Mouse (Mus musculus) cerebellum, adult 8-10 months (tissue): ENCODE results near the gene AI597479.
"Not testable (repeated sequence)": the region's sequence is repeated elsewhere in the genome, so short reads cannot be mapped to it uniquely, and the experiment has no call there.

Experiments
- DNase-seq: peaks from one replicate; pipeline ENCODE4 v3.0.0; 2022

Gene AI597479

DNA sequence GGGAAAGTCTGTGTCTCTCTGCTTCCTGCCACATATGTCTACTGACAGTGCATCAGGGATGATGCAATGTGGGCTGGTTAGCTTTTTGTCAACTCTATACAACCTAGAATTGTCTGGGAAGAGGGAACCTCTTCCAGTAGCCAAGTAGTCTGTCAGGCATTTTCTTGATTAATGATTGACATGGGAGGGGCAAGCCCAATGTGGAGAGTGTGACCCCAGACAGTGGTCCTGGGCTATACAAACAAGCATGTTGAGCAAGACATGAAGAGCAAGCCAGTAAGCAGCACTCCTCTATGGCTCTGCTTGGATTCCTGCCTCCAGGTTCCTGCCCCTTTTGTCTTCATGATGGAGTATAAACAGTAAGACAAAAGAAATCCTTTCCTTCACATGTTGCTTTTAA, 28.7 kb downstream of the AI597479 start:
- DNase-seq, result no peak

DNA sequence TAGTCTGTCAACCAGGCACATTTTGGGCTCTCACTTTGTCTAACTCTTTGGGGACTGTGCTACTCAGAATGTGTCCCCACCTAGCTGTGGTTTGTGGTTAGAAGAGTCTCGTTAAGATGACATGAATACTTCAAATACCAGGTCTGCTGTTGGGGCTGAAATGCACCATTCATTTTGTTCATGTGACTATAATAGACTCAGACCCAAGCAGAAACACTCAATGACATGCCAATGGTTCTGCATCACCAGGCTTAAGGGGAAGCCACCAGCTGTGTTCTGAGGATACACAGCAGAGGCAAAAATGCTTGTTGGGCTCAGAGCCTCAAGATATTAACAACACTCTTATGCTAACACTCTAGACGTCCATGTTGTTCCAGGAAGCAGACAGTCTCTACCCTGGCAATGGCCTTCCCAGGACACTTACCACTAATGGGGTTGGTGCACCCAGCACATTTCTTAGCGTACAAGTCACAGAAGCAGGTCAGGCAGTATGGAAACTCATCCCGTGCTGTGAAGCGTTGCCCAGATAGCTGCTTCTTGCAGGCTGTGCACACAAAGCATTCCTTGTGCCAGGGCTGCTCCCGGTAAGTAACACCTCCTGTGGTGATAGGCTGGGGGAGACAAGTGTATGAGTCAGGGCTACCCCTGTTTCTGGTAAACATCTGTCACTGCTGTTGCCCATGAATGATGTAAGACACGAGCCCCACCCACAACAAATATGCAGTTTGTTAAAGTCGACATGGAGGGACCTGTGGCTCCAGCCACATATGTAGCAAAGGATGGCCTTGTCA, 29.5 kb downstream of the AI597479 start:
- DNase-seq, result no peak

DNA sequence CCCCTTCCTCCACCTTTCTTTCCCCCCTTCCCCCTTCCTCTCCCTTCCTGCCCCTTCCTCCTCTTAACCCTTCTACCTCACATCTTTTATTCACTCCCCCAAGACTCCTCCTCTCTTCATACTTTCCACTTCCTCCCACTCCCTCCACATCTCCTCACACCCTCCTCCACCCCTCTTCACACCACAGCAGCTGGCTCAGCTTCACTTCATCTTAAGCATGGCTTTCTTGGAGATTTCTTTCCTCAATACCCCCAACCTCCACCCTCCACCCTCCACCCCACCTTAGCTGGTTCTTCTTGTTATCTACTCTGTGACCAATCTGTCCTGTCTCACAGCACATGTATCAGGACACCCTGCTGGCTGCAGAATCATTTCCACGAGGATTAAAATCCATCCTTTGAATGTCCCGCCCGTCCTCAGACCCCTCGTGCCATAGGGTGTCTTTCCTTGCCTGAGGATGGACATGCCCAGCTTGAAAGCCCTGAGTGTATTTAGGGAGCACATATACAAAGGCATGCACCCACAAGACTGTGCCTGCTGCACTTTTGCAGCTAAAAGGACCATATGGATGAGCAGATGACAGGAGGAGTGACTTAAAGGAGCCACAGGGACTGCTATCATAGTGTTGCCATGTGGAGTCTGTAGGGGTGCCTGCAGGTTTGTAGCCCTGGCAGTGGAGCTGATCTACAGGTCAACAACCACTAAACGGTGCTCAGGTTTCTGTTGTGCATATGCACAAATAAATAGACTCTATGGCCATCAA, 31.9 kb downstream of the AI597479 start:
- no peak for DNase-seq

DNA sequence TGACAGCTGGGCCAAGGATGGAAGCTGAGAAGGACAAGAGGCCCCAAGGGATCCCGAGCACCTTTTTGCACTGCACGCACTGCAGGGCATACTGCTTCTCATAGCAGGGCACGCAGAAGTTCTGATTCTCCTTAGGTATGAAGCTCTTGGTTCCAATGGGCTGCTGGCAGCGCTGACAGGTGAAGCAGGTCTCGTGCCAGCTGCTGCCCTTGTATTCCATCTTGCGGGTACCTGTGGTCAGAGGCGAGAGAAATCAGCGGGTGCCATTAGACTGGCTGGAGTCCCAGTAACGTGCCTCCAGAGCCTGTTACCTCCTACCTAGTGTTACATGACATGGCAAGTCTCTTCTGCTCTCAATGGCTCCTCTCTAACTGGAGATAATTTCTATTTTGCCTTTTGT, 33.1 kb downstream of the AI597479 start:
- no peak for DNase-seq

DNA sequence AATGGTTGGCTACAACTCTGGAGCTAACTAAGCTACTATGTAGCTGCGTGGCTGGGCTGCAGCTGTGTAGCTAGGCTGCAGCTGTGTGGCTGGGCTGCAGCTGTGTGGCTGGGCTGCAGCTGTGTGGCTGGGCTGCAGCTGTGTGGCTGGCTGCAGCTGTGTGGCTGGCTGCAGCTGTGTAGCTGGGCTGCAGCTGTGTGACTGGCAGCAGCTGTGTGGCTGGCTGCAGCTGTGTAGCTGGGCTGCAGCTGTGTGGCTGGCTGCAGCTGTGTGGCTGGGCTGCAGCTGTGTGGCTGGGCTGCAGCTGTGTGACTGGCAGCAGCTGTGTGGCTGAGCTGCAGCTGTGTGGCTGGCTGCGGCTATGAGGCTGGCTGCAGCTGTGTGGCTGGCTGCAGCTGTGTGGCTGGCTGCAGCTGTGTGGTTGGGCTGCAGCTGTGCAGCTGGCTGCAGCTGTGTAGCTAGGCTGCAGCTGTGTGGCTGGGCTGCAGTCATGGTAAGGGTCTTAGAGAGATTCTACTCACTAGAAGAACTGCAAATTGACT, 38.0 kb downstream of the AI597479 start:
- not testable (repeated sequence) for DNase-seq

DNA sequence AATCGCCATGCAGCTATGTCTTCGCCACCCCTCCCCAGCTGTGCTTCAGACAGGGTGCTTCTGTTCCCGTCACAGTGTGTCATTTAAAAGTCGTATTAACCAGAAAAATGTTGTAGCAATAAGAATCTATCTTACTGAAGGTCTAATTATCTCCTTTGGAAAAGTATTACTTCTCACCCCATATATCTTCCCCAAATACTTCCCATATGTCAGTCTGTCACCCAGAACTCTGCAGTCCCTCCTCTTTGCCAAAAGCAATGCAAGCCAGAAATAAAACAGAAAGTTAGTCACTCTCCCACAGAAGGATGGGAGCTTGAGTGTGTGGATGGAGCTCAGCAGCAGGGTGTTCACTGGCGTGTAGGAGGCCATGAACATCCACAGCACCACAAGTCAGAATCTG, 38.8 kb downstream of the AI597479 start:
- DNase-seq, result no peak

DNA sequence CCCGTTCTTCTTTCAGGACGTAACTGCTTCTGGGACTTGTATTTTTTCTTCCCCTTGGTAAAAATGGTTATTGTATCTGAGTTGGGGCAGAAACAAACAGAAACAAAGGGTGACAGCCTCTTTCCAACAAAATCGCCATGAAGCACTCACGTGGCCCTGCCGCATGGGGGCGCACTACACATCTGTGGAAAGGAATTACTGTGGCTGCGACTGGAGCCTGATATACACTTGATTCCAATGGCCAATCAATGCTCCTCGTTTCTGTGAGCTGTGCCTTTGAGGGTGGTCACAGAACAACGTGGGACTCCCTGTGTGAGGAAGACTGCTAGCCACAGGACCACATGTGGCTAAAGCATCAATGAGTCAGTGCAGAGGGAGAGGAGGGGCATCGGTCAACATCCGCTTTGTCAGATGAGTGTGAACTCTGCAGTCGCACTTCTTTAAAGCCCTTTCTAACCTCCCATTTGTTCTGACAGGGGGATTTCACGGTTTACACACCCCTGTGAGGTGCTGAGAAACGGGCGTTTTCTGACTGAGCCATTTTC, 39.8 kb downstream of the AI597479 start:
- DNase-seq, result no peak

DNA sequence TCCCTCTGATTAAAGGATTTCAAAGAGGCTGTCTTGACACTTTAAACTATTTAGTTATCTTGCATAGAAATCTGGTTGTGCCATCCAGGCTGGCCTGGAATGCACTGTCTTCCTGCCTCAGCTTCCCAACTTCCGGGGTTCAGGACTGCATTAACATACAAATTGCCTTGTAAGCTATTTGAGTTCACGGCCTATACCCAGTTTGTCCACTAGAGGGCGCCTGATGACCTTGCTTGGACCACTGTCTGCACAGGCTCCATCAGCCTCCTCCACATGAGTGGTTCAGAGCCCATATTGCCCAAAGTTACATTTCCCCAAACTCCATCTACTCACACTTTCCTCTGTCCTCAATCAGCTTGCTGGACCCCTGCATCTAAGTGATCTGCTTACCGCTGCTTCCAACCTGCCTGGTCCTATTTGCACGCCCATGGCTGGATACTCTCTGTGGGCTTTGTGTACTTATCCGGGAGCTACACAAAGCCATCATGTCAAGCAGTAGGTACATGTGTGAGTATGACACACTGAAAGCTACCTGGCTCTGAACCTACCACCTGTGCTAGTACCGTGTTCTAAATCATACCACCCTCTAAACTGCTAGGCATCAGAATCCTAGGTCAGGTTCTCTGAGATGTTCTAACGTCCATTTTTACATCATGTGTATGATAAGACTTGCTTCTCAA, 41.2 kb downstream of the AI597479 start:
- peak; percentile 74 for DNase-seq

DNA sequence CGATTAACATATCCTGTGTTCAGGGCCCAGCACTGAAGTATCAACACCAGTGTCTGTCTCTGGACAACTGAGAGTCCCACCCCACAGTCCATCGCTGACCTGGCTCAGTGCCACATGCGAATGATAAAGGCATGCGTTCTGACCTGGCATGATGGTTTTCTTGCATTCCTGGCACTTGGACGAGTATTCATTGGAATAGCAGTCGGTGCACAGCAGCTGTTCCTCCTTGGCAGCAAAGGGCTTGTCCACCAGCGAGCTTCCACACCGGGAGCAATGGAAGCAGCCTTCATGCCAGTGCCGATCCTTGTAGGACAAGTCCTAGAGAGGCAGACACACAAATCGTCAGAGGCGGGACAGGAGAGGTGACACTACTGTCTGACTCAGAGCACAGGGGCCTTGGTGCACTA, 43.0 kb downstream of the AI597479 start:
- peak; percentile 6 for DNase-seq

DNA sequence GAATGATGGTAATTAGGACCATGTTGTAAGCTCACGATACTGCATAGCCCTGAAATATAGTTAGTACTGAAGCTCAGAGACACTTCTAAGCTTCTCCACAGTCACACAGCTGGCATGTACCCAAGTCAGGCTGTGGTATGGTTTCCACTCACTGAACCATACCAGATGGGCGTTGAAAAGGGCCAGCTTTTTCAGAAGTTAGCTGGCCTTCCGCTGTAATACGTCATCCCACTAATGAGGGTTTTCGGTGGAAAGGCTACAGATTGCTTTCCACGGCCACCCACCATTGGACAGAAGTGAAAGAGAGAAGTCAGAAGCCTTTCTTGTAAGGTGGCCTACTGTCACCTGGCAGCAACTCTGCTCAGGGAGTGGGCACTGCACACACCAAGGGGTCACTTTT, 44.3 kb downstream of the AI597479 start:
- DNase-seq, result no peak

DNA sequence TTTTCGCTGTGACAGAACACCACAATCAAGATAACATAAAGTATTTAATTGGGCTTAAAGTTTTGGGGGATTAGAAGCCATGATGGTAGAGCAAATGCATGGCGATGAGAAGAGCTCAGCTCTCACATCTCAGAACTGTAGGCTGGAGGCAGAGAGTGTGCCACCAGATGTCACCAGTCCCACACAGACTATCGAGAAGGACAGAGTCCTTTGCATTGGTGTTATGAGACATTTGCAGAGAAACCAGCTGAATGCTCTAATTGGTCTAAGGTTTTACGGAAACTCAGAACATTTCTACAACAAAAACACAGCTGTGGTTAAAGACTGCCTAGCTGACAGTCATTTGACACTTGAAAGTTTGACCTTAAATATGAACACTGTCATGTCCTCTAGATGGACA, 44.8 kb downstream of the AI597479 start:
- no peak for DNase-seq

DNA sequence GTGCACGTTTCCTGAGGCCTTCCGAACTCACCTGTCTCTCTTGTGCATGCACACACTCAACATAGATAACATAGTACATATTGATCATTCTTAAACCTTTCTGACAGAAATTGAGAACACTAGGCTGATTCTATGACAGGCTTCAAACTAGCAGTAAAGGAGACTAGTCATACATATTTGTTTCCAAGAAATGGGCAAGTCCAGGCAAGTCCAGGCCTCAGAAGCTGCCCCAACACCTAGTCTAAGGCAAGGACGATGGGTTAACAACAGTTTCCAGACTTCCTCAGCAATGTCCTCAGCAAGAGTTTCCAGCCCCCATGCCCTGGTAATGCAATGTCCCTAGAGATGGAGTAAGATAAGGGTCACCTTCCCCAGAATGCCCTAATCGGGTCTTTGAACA, 45.3 kb downstream of the AI597479 start:
- DNase-seq, result no peak

DNA sequence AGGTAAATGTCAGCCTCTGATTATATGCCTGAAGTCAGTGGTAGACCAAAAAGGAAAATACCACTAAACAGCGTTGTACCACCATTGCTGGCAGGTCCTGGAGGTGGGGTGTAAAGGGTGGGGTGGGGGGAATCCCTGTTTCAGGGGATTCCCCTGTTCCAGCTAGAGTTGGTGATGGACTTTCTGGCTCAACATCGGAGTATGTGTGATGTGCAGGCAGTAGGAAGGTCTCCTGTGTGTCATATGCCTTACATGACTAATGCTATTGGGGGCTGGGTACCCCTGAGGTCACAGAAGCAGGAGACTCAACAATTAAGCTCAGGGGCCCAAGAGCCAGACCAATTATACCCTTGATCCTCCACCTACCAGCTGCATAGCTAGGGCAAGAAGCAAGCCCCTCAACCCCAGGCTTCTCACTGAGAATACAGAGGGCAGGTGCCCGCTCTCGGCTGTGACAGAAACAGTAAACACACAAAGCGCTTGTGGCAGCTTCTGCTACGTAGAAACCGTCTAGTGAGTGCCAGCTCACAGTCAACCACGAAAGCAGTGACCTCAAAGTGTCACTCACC, 45.9 kb downstream of the AI597479 start:
- no peak for DNase-seq

DNA sequence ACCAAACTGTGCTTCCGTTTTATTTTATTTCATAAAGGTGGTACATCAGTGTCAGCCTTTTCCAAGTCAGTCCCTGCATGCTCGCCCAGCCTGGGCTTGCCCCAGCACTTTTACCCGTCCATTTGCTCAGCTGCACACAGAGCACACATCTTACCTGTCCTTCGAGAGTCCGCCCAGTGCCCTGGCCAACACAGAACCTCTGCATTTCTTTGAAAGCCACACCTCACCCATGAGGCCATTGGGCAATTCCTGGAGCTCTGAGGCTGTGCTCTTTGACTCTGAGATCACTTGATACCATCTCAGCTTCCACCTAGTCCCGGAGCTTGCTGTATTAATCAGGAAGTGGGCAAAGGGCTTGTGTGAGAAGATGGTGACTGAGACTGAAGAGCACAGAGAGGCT, 46.9 kb downstream of the AI597479 start:
- no peak for DNase-seq

DNA sequence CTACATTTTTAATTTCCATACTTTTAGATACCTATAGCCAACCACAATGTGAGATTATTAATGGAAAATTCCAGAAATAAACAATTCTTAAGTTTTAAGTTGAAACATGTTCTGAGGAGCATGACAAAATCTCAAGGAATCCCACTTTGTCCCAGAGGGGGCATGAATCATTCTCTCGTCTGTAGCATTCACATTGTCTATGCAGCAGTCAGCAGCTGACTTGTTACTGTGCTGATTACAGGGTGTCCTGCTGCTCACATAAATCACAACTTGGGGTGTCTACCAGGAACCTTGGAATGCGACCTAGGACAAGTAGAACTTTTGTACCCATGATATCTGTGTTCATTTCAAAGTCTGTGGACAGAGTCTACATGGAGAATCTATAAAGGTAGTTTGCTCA, 49.0 kb downstream of the AI597479 start:
- DNase-seq, result no peak

DNA sequence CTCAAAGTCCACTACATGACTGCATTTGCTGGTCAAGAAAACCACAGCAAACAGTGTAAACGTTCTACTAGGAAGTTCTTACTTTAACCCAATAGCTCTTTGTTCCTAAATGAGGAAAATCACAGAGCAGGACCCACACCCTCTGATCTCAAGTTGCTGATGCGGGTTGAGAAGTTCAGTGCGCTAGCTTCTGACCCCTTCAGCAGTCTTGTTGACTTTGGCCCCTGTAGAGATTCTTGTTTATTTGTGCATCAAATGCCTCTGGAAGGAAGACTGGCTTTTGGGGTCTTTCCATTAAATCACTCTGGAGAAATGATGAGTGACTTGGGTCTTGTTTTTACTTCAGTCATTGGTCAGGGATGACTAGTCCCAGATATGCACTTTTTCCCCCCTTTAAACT, 51.7 kb downstream of the AI597479 start:
- no peak for DNase-seq

DNA sequence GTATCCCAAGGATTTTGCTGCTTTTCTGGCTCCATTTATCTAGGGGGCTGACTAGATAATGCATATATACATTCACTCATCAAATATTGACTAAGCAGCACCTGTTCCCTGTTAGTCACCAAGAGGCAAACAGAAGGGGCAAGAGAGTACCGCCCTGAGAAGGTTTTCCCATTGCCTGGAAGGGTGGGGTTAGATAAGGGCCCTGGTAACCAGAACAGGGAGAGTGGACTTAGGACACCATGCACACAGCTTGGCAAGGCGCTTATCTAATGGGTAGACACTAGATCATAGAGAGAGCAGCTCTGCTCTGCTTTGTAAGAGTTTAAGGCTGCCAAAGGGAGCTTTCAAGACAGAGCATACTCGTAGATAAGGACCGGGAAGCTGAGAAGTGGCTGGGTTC, 54.1 kb downstream of the AI597479 start:
- no peak for DNase-seq

DNA sequence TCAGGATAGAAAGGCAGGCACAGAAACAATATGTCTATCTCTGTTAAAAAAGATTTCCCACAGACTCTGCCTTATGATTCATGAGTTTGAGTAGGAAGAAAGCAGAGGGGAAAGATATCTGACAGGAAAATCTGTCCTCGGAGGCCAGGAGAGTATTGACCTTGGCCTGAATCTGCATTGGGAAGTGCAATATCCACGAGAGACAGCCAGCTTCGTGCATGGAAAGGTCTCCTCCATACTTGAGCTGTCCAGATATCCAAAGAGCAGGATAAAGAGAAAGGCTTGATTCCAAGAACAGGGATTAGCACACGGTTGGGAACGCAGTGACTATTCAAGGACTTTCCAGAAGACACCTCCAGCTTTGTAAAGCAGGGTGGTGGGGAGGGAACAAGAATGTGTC, 55.0 kb downstream of the AI597479 start:
- DNase-seq, result no peak

DNA sequence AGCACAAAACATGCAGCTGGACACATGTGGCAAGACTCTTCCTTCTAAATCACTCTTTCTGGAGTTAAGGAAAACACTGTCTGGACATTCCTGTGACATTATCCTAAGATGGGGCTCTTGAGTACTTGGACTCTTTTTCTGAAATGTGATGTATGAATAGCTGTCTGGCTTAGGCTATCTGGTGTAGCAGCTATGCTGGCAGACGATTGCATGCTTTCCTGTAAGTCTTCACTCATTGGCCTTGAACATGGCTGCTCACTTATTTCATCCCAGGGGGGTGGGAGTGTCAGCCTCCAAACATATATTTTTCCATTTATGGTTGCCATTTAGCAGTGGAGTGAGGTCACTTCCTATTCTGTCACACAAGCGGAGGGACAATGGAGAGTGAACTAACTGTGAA, 56.0 kb downstream of the AI597479 start:
- no peak for DNase-seq

DNA sequence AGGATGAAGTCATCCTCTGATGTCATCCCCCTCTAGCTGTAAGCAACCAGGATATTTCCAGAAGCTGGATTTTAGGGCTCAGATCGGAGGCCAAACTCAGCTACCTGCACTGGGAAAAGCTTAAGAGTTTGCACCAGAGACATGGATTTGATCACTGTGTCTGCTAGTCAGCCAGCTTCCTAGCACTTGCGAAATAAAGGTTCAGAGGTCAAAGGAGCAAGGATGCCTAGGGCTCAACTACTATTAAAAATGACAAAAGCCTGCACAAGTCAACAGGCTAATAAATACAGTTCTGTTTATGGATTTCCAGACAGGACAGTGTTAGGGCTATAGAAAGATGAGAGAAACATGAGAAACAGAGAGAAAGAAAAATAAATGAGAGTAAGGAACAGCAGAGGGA, 59.4 kb downstream of the AI597479 start:
- DNase-seq, result no peak

DNA sequence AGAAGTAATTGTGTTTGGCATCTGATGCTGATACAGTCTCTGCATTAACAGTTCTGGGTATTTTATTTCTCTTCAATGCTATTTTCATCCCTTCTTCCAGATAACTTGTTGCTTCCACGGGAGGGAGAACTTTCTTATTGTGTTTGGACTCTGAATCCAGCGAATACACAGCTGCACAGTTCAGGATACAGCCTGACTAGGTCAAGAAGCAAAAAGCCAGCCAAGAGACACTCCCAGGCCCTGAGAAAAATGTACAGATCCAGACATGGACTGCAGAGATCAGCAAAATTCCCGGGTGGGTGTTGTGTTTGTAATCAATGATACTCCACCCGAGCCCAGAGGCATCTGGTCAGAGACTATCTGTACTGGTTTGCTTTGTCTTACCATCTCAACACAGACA, 60.9 kb downstream of the AI597479 start:
- no peak for DNase-seq

DNA sequence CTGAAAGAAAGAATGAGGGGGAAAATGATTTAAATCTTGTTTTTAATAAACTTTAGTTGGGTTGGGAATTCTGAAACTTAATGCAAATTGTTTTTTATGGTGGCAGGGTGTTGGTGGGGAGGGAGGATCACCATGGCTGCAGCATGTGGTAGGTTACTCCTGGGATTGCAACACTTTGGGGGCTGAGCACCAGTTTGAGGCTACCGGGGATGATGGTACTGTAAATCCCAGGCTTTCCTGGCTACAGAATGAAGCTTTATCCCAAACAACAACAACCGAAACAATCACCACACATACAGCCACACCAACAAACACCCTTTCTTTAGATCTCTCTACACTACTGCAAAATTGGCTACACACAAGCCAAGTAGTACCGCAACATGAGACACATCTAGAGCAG, 63.9 kb downstream of the AI597479 start:
- no peak for DNase-seq

DNA sequence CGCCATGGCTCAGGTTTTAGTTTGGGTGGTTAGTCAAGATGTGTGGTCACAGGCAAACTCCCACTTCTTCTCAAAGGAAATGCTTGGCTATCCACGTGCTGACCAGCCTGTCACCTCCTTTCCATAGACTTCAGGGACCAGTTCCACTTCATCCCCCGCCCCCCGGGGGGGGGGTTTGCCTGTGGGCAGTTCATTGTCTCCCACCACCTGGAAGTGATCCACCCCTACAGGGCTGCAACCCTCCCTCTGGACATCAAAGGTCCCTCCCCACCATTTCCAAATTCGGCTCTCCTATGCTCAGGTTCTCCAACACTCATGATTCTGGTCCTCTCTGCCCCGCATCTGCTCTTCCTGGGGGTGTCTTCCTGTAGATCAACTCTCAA, 64.6 kb downstream of the AI597479 start:
- no peak for DNase-seq
